Mouse (Mus musculus) monocyte, adult 2 months (primary cell): ENCODE measurements around the gene Ankrd1.
A peak's percentile ranks its signal among the peaks of the same experiment; 100 is the strongest.

Experiments
- DNase-seq, 2 experiments: peaks; one replicate each; pipeline ENCODE4 v3.0.0; 2022; ENCODE audit warnings: low spot score in 2 of 2, low read depth in 1 of 2

Ankrd1 gene

GRCm38 (mm10) chr19:36110465-36110864 is 9.4 kb downstream of the Ankrd1 start:
- no peak for DNase-seq

GRCm38 (mm10) chr19:36109318-36109944 is 10.5 kb downstream of the Ankrd1 start:
- DNase-seq = no peak

GRCm38 (mm10) chr19:36103909-36104308 is 16.0 kb downstream of the Ankrd1 start:
- no peak for DNase-seq

GRCm38 (mm10) chr19:36098916-36099315 is 21.0 kb downstream of the Ankrd1 start:
- no peak for DNase-seq

GRCm38 (mm10) chr19:36098265-36098664 is 21.6 kb downstream of the Ankrd1 start:
- no peak for DNase-seq

GRCm38 (mm10) chr19:36097194-36097593 is 22.7 kb downstream of the Ankrd1 start:
- DNase-seq = no peak

GRCm38 (mm10) chr19:36090781-36091180 is 29.1 kb downstream of the Ankrd1 start:
- no peak for DNase-seq

- DNase-seq = peak; percentile 49 to 55
Measured at GRCm38 (mm10) chr19:36083262-36084225, 36.4 kb downstream of the Ankrd1 start, which contains the start of gene Rpp30. Gene Rpp30, plus strand, starts transcription at chr19:36083716.

GRCm38 (mm10) chr19:36082606-36083261 is 37.2 kb downstream of the Ankrd1 start:
- no peak for DNase-seq

GRCm38 (mm10) chr19:36062801-36063529 is 56.9 kb downstream of the Ankrd1 start:
- no peak for DNase-seq
